Mouse (Mus musculus) activated CD4-positive, CD25-positive, alpha-beta regulatory T cell, adult 4 months (primary cell): Measurements from ENCODE around the gene Zfp553. TPM values are rescaled to one million over a fixed set of nuclear protein-coding genes. Genes with fewer than 3 reads are reported as not detected.
"Not testable (repeated sequence)": the region's sequence is repeated elsewhere in the genome, so short reads cannot be mapped to it uniquely, and the experiment has no call there.

Experiments used
- ATAC-seq: one replicate; pipeline ENCODE4 v1.8.0; 2017
- polyA plus RNA-seq, 2 experiments: library from polyadenylated mRNA; unstranded; fragments of 100-300 nt; shearing (Covaris generic); gene quantifications; one replicate each; pipeline ENCODE4 v1.2.1; 2017

The Zfp553 gene
- polyA plus RNA-seq, 2 experiments from 2014 or later, result 4.1 to 8.0 TPM

GRCm38 (mm10) chr7:127233368-127233749 is 498 bp downstream of the Zfp553 start:
- ATAC-seq, result no peak

DNA sequence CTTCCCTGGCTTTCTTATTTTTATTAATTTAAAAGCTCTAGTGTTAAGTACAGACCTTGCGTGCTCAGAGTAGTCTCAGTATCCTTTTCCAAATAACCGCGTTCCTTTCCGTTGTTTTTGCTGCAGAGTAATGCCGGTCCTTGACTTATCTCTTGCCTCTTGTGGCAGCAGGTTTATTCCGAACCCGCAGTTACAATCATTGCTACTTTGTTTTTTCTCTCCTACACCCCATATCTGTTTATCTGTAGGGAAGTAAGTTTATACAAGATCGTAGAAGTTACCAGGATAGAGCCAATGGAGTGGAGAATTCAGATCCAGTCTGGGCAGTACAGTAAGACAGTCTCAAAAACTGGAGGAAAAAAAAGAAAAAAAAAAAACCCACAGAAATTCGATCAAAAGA is 904 bp downstream of the Zfp553 start:
- no peak for ATAC-seq

GRCm38 (mm10) chr7:127234777-127235176 is 1.9 kb downstream of the Zfp553 start:
- no peak for ATAC-seq

- no peak for ATAC-seq
Measured at GRCm38 (mm10) chr7:127243361-127243867, 10.6 kb downstream of the Zfp553 start.

GRCm38 (mm10) chr7:127243870-127244657 is 11.2 kb downstream of the Zfp553 start, which contains the start of gene Zfp771:
Gene Zfp771 (plus strand): TSS chr7:127244274.
- peak; percentile 79 for ATAC-seq

GRCm38 (mm10) chr7:127244658-127245510 is 12.0 kb downstream of the Zfp553 start:
- ATAC-seq, result no peak

DNA sequence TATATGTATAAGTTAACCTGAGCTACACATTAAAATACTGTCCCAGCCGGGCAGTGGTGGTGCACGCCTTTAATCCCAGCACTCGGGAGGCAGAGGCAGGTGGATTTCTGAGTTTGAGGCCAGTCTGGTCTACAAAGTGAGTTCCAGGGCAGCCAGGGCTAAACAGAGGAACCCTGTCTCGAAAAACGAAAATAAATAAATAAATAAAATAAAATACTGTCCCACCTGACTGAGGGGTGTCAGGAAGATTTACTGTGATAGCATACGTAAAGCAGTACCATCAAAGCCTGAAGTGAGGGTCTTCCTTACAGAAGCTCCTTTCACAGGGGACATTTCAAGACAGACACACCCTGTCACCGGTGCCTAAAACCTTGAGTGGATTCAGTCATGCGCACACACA is 17.6 kb downstream of the Zfp553 start:
- ATAC-seq, result not testable (repeated sequence)

DNA sequence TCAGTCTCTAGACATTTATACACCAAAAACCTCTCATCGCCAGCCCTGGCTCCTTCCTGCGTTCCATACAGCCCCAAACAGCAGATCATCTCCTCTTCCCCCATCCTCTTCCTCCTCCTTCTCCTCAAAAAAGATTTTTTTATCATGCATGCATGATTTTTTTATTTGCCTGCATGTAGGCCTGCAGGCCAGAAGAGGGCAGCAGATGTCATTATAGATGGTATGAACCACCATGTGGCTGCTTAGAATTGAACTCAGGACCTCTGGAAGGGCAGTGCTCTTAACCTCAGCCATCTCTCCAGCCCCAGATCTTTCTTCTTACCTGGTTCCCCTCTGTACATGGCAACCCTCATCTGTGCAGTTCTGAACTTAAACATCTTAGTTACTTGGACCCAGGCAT is 19.6 kb downstream of the Zfp553 start:
- no peak for ATAC-seq

DNA sequence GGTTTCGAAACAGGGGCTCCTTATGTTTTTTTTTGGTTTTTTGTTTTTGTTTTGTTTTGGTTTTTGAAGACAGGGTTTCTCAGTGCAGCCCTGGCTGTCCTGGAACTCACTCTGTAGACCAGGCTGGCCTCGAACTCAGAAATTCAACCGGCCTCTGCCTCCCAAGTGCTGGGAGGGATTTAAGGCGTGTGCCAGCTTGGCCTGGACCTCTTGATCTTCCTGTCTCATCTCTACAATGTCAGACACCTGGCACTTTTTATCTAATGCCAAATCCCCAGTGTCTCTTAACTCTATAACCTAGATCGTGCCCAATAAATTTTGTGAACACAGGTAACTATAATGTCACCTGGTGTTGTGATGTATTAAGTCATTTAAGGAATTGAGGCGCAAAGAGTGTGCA is 20.5 kb downstream of the Zfp553 start:
- no peak for ATAC-seq

DNA sequence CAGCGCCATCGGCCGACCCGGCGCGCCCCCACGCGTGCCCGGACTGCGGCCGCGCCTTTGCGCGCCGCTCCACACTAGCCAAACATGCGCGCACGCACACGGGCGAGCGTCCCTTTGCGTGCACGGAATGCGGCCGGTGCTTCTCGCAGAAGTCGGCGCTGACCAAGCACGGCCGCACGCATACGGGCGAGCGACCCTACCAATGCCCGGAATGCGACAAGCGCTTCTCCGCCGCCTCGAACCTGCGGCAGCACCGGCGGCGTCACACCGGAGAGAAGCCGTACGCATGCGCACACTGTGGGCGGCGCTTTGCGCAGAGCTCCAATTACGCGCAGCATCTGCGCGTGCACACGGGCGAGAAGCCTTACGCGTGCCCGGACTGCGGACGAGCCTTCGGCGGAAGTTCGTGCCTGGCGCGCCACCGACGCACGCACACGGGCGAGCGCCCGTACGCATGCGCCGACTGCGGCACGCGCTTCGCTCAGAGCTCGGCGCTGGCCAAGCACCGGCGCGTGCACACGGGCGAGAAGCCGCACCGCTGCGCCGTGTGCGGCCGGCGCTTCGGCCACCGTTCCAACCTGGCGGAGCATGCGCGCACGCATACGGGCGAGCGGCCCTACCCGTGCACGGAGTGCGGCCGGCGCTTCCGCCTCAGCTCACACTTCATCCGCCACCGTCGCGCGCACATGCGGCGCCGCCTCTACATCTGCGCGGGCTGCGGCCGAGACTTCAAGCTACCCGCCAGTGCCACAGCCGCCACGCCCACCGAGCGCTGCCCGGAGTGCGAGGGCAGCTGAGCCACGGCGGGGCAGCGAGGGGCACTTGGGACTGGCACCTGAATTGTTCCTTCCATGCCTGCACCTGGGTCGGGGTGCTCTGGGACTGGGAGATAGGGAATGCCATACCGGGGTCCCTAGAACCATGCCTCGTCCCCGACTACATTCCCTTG is 21.2 kb downstream of the Zfp553 start:
- ATAC-seq, result peak; percentile 87

- ATAC-seq, result no peak
Measured at GRCm38 (mm10) chr7:127255008-127255407, 22.1 kb downstream of the Zfp553 start.

- no peak for ATAC-seq
Measured at GRCm38 (mm10) chr7:127255965-127256364, 23.1 kb downstream of the Zfp553 start.

DNA sequence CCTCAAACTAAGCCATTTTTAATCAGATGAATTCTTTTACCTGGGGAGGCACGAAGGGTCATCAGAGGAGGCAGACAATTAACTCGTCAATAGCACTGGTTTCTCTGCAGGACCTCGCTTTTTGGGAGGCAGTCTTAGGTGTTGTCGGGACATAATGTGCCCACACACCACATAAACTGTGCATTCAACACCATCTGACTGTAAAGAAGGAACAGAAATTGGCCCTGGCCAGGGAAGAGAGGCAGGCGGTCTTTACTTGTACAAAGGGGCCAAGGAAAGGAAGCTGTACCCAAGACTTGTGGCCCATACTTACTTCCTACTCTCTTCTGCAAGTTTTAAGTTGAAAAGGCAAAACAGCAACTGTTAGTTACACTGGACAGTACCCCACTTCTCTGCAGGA is 23.7 kb downstream of the Zfp553 start:
- ATAC-seq, result no peak

- no peak for ATAC-seq
Measured at GRCm38 (mm10) chr7:127259186-127259905, 26.5 kb downstream of the Zfp553 start.

GRCm38 (mm10) chr7:127260309-127261111 is 27.6 kb downstream of the Zfp553 start, which contains the start of gene Dctpp1:
Gene Dctpp1 (minus strand): TSS chr7:127260709.
- peak; percentile 99 for ATAC-seq

DNA sequence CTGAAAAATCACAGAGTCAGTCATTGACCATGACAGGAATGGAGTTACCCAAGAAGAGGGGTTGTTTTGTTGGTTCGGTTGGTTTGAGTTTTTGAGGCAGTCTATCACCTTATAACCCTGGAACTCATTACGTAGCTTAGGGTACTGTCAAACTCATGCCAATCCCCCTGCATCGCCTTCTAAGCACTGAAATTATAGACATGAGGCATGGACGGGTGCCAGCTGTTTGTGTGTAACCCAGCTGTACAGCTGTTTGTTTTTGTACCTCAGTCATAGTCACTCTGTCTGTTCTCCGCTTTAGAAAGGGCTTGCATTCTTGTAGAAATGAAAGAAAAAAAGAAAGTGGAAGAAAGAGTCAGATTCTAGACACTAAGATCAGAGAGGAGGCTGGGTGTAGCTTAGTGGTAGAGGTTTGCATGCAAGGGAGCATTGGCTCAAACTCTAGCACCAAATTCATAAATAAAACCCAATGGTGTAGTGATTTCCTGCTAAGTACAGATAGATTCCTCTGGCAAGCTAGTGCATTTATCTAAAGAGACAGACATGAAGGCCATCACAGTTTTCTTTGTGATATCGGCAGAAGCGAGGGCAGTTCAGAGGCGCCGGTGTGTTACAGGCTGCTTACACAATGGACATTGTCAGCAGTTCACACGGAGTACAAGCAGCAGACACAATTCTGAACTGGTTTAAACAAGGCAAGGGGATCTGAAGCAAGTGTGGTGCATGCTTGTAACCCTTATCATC is 29.5 kb downstream of the Zfp553 start:
- no peak for ATAC-seq

- no peak for ATAC-seq
Measured at GRCm38 (mm10) chr7:127263526-127263925, 30.7 kb downstream of the Zfp553 start.

GRCm38 (mm10) chr7:127270256-127270655 is 37.4 kb downstream of the Zfp553 start:
- no peak for ATAC-seq

- ATAC-seq, result no peak
Measured at GRCm38 (mm10) chr7:127270666-127271065, 37.8 kb downstream of the Zfp553 start.

DNA sequence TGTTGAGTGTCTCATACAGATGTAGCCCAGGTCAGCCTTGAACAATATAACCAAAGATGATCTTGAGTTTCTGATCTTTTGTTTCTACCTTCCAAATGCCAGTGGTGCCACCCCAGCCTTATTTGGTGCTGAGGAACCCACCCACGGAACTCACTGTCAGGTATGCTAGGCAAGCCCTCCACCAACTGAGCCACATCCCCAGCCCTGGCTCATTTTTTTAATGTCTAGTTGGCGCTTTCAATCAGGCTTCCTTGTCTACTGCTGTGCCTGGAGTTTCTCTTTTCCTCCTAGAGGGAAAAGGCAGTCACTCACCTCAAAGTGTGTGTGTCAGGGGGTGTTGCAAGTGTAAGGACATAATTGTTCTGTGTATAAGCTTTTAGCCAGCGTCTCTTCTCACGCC is 38.2 kb downstream of the Zfp553 start:
- ATAC-seq, result no peak
